Mouse (Mus musculus): ENCODE measurements around the gene Sgpp2. TPM values are rescaled to one million over a fixed set of nuclear protein-coding genes. Genes with fewer than 3 reads are reported as not detected.

The Sgpp2 gene
- polyA plus RNA-seq, 1 experiment from 2014 or later, result 2.1 TPM

Other genes starting within 250 kb of the Sgpp2 start
- gene Pax3, start 113.2 kb upstream of the Sgpp2 start, polyA plus RNA-seq (2015; fragmentation: Nextera tagmentation; extraction: Ambion mirVana), result 14.0 and 16.3 TPM in 2 replicates
- gene Farsb, start 178.6 kb downstream of the Sgpp2 start, polyA plus RNA-seq (2015; fragmentation: Nextera tagmentation; extraction: Ambion mirVana), result 150 and 154 TPM in 2 replicates
- gene Mogat1, start 200.6 kb downstream of the Sgpp2 start, polyA plus RNA-seq (2015; fragmentation: Nextera tagmentation; extraction: Ambion mirVana), result 0.59 and 1.4 TPM in 2 replicates
- gene BC035947, start 201.8 kb downstream of the Sgpp2 start, polyA plus RNA-seq (2015; fragmentation: Nextera tagmentation; extraction: Ambion mirVana), result 0.98 and 1.3 TPM in 2 replicates

All from hindbrain, embryonic 15.5 days (tissue).